ENCODE assay signal across 25 mouse cellular contexts in the genomic region with DNA sequence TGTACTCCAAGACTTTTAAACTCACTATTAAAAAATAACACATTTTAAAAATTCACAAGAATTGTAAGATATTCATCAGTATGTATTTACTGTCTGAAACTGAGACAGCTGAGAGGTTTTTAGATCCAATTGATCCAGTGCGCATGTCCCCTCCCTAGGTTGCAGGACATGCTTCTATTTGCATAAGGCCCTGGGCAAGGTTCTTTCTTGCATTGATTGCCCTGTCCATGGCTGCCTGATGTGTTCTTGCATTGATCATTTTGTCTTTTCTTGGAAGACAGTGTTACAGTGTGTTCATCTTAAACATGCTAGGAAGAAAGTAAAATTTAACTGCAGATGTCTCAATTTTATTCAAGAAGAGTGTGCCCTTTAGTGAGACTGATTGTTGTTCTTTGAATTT. TPM values are rescaled to one million over a fixed set of nuclear protein-coding genes. Genes with fewer than 3 reads are reported as not detected.
DNase-seq lines count a peak whose midpoint lies in the region; ATAC-seq and TF ChIP-seq lines count a peak whose summit lies in the region.
"Had no signal": no experiment of that assay in that cellular context is flagged by ENCODE, and none has a peak within 500 bp of the region (broad histone marks: within the 10 kb centered on the region; RNA-seq: fewer than 3 reads in every experiment).

No protein-coding gene starts in this region.

- ATAC-seq in intestine, embryonic 15.5 days, result peak; percentile 39; the same call in 1 of the 2 replicates
- no peak for ATAC-seq in intestine, postnatal 0 days
- ATAC-seq in midbrain, embryonic 12.5 days (ENCODE audit: low FRiP score, low read depth), result peak; percentile 76
- no peak for ATAC-seq in midbrain, embryonic 15.5 days (replicated peaks)
- ATAC-seq: activated CD4-positive, CD25-positive, alpha-beta regulatory T cell, adult 4 months; forebrain, embryonic 13.5 days; forebrain, postnatal 0 days had no signal

- no peak for TF ChIP-seq POLR2A in brain, embryonic 14.5 days (IDR thresholded peaks at IDR 0.05; ENCODE audit: borderline replicate concordance, extremely low read depth, insufficient read depth, insufficient read length, poor library complexity, severe bottlenecking)

- no peak for TF ChIP-seq CTCF in intestine, postnatal 0 days (IDR thresholded peaks at IDR 0.05; ENCODE audit: low read depth)
- no peak for TF ChIP-seq CTCF in brain, embryonic 14.5 days (IDR thresholded peaks at IDR 0.05; ENCODE audit: borderline replicate concordance, extremely low read depth, insufficient read depth, insufficient read length)

- no peak overlapping the region for H3K27ac ChIP-seq in intestine, embryonic 15.5 days
- no peak overlapping the region for H3K27ac ChIP-seq in intestine, postnatal 0 days (ENCODE audit: low read depth, low read length)
- no peak overlapping the region for H3K27ac ChIP-seq in midbrain, embryonic 12.5 days (replicated peaks)
- no peak overlapping the region for H3K27ac ChIP-seq in midbrain, embryonic 15.5 days
- H3K27ac ChIP-seq: embryonic facial prominence, embryonic 10.5 days; embryonic facial prominence, embryonic 13.5 days; forebrain, embryonic 13.5 days; gastrocnemius, adult 2 months; hindbrain, embryonic 12.5 days; hindbrain, embryonic 15.5 days had no signal

- H3K4me2 ChIP-seq in intestine, embryonic 15.5 days (replicated peaks), result no peak overlapping the region
- no peak overlapping the region for H3K4me2 ChIP-seq in intestine, postnatal 0 days (replicated peaks; ENCODE audit: low read depth)
- H3K4me2 ChIP-seq in midbrain, embryonic 12.5 days (replicated peaks), result no peak overlapping the region
- H3K4me2 ChIP-seq in midbrain, embryonic 15.5 days, result no peak overlapping the region
- H3K4me2 ChIP-seq: embryonic facial prominence, embryonic 13.5 days; forebrain, embryonic 13.5 days; heart, embryonic 11.5 days; hindbrain, embryonic 12.5 days; hindbrain, embryonic 15.5 days had no signal

- 77% methylated on average over 1 of the region's 1 CpGs for WGBS in intestine, embryonic 15.5 days
- 60% methylated on average over 1 of the region's 1 CpGs for WGBS in intestine, postnatal 0 days
- WGBS in midbrain, embryonic 12.5 days, result 41% methylated on average over 1 of the region's 1 CpGs
- WGBS in midbrain, embryonic 15.5 days, result 48% methylated on average over 1 of the region's 1 CpGs

- H3K4me3 ChIP-seq in intestine, embryonic 15.5 days (replicated peaks), result no peak overlapping the region
- no peak overlapping the region for H3K4me3 ChIP-seq in intestine, postnatal 0 days (ENCODE audit: low read depth, low read length)
- no peak overlapping the region for H3K4me3 ChIP-seq in midbrain, embryonic 12.5 days
- H3K4me3 ChIP-seq in midbrain, embryonic 15.5 days, result no peak overlapping the region
- H3K4me3 ChIP-seq: embryonic facial prominence, embryonic 10.5 days; embryonic facial prominence, embryonic 13.5 days; erythroblast, embryonic 14.5 days; forebrain, embryonic 13.5 days; gastrocnemius, adult 2 months; hindbrain, embryonic 12.5 days; hindbrain, embryonic 15.5 days had no signal

- DNase-seq in embryo, embryonic 10.5 days (ENCODE audit: low spot score), result peak; percentile 31
- DNase-seq in embryo, embryonic 10 days (ENCODE audit: low spot score), result no peak
- peak; percentile 63 for DNase-seq in brain, embryonic 14.5 days (ENCODE audit: low read depth)
- DNase-seq: adrenal gland, adult 8-10 months; adrenal gland, postnatal 25 days; cerebellum, adult 18-20 months; cerebellum, adult 9-10 months; cerebellum, postnatal 14 days; embryo, embryonic 11 days; forebrain, postnatal 0 days; gastrocnemius, adult 2 months; gastrocnemius, postnatal 14 days; heart, adult 11 months had no signal

- H3K9ac ChIP-seq in intestine, embryonic 15.5 days, result no peak overlapping the region
- H3K9ac ChIP-seq in intestine, postnatal 0 days (ENCODE audit: low read depth, low read length), result no peak overlapping the region
- no peak overlapping the region for H3K9ac ChIP-seq in midbrain, embryonic 12.5 days (replicated peaks)
- H3K9ac ChIP-seq in midbrain, embryonic 15.5 days, result no peak overlapping the region
- H3K9ac ChIP-seq: embryonic facial prominence, embryonic 13.5 days; forebrain, embryonic 13.5 days; forebrain, postnatal 0 days; hindbrain, embryonic 12.5 days; hindbrain, embryonic 15.5 days had no signal

- H3K9me3 ChIP-seq in intestine, embryonic 15.5 days, result no peaks in the 10 kb centered on the region
- no peaks in the 10 kb centered on the region for H3K9me3 ChIP-seq in intestine, postnatal 0 days (ENCODE audit: control insufficient read depth)
- H3K9me3 ChIP-seq in midbrain, embryonic 12.5 days, result no peaks in the 10 kb centered on the region
- H3K9me3 ChIP-seq in midbrain, embryonic 15.5 days, result no peaks in the 10 kb centered on the region
- H3K9me3 ChIP-seq: embryonic facial prominence, embryonic 10.5 days; embryonic facial prominence, embryonic 13.5 days; forebrain, embryonic 13.5 days; hindbrain, embryonic 12.5 days; hindbrain, embryonic 15.5 days had no signal

- H3K27me3 ChIP-seq in intestine, embryonic 15.5 days (replicated peaks), result no peaks in the 10 kb centered on the region
- no peaks in the 10 kb centered on the region for H3K27me3 ChIP-seq in intestine, postnatal 0 days (replicated peaks; ENCODE audit: control insufficient read depth, insufficient read depth, low read length)
- H3K27me3 ChIP-seq in midbrain, embryonic 12.5 days, result no peaks in the 10 kb centered on the region
- no peaks in the 10 kb centered on the region for H3K27me3 ChIP-seq in midbrain, embryonic 15.5 days (replicated peaks)
- H3K27me3 ChIP-seq: embryonic facial prominence, embryonic 13.5 days; forebrain, embryonic 13.5 days; hindbrain, embryonic 12.5 days; hindbrain, embryonic 15.5 days had no signal

- H3K36me3 ChIP-seq in intestine, embryonic 15.5 days, result no peaks in the 10 kb centered on the region
- no peaks in the 10 kb centered on the region for H3K36me3 ChIP-seq in intestine, postnatal 0 days (ENCODE audit: control insufficient read depth, insufficient read depth)
- no peaks in the 10 kb centered on the region for H3K36me3 ChIP-seq in midbrain, embryonic 12.5 days
- H3K36me3 ChIP-seq in midbrain, embryonic 15.5 days (replicated peaks), result no peaks in the 10 kb centered on the region
- H3K36me3 ChIP-seq: embryonic facial prominence, embryonic 10.5 days; embryonic facial prominence, embryonic 13.5 days; hindbrain, embryonic 12.5 days; hindbrain, embryonic 15.5 days had no signal

- no peaks in the 10 kb centered on the region for H3K4me1 ChIP-seq in intestine, embryonic 15.5 days (replicated peaks)
- no peaks in the 10 kb centered on the region for H3K4me1 ChIP-seq in intestine, postnatal 0 days (replicated peaks; ENCODE audit: control insufficient read depth, insufficient read depth, low read length)
- peaks cover 7% of the 10 kb centered on the region for H3K4me1 ChIP-seq in midbrain, embryonic 12.5 days
- H3K4me1 ChIP-seq in midbrain, embryonic 15.5 days, result no peaks in the 10 kb centered on the region
- H3K4me1 ChIP-seq: embryonic facial prominence, embryonic 13.5 days; hindbrain, embryonic 12.5 days; hindbrain, embryonic 15.5 days had no signal

RNA-seq across cellular contexts. Expression of a gene that starts 47.6 kb away (rescaled TPM):
- 0.96 and 1.2 TPM in 2 replicates for polyA plus RNA-seq in intestine, embryonic 15.5 days (2015; fragmentation: Nextera tagmentation; extraction: Ambion mirVana)
- polyA plus RNA-seq in intestine, postnatal 0 days (2015; fragmentation: Nextera tagmentation; extraction: Ambion mirVana), result 0.77 and 1.0 TPM in 2 replicates
- 1.9 and 2.6 TPM in 2 replicates for polyA plus RNA-seq in midbrain, embryonic 12.5 days (2016; fragmentation: Nextera tagmentation; extraction: Ambion mirVana)
- polyA plus RNA-seq in midbrain, embryonic 15.5 days (2015; fragmentation: Nextera tagmentation; extraction: Ambion mirVana), result 1.2 and 1.3 TPM in 2 replicates
- polyA plus RNA-seq in brain, embryonic 14.5 days (2012; rRNA removed), result 0.55 and 0.71 TPM in 2 replicates
- polyA plus RNA-seq: erythroblast, embryonic 14.5 days had no signal

Comparison
In these comparisons a context has a peak if more than half of its experiments do, and no peak if none do; other contexts are left out.
1. ATAC-seq: peak in intestine, embryonic 15.5 days (single experiment) and midbrain, embryonic 12.5 days (single experiment); none in intestine, postnatal 0 days (single experiment) and midbrain, embryonic 15.5 days (single experiment).